Mouse (Mus musculus) embryo, embryonic 11.5 days (tissue): Measurements from ENCODE around the gene Jdp2.

Experiments used
- DNase-seq: peaks from one replicate; pipeline ENCODE4 v3.0.0-alpha.2; 2012; ENCODE audit warnings: low read depth, low spot score

Gene Jdp2

DNA sequence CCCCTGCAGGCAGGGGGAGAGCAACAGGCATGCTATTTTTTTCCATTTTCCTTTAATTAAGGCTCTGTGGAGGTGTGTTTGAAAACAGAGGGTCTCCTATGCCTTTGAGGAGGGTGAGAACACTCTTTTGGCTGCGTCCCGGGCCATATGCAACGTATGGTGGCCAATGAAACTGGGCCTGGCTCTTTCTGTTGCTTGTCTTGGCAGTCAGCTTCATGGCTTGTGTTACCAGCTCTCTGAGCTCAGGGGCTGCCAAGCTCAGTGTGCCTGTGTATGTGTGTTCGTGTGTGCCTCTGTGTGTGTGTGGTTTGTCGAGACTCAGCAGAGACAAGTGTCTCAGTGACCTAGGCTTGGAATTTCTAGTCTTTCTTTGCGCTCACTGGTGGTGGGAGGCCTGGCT, 2.7 kb downstream of the Jdp2 start:
- no peak for DNase-seq

GRCm38 (mm10) chr12:85602153-85602552, 3.3 kb downstream of the Jdp2 start:
- no peak for DNase-seq

- DNase-seq = no peak
These were observed 4.0 kb downstream of the Jdp2 start for GRCm38 (mm10) chr12:85602811-85603210.

GRCm38 (mm10) chr12:85603767-85604166, 4.9 kb downstream of the Jdp2 start:
- no peak for DNase-seq

- DNase-seq = no peak
These were observed 5.6 kb downstream of the Jdp2 start for GRCm38 (mm10) chr12:85604301-85604998.

- DNase-seq = no peak
These were observed 9.0 kb downstream of the Jdp2 start for GRCm38 (mm10) chr12:85607519-85608449.

- no peak for DNase-seq
These were observed 11.3 kb downstream of the Jdp2 start for GRCm38 (mm10) chr12:85610167-85610566.

GRCm38 (mm10) chr12:85614090-85614489, 15.3 kb downstream of the Jdp2 start:
- DNase-seq = no peak

DNA sequence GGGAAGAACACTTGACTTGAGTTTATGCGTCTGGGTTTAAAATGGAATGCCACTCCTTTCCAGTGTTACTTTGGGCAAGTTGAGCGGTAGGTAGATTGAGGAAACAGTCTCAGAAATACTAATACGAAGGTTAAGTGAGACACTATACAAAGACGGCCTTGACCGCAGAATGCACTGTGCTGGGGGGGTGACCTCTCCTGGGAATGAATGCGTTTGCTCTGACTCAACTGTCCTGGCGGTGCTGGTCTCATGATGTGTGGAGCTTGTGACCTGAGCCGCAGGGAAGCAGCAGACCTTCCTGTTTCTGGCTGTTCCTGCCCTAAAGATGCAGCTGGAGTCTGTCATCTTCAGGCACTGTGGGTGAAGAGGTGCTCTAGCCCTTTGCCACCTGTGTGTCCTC, 16.7 kb downstream of the Jdp2 start:
- DNase-seq = no peak

DNA sequence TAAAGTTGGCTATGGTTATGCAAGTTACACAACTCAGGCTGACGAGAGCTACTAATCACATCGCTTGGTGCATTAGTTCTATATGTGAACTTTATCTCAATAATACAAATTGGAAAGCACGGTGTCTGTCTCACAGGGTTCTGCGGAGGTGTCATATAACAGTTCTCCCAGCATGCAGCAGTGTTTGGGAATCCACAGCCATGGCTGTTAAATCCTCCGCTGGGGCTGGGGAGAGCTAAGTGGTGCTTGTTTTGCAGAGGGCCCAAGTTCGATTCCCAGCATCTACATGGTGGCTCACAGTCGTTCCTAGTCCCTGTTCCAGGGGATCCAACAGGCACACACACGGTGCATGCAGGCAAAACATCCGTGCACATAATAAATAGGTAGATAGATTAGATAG, 19.1 kb downstream of the Jdp2 start:
- no peak for DNase-seq

DNA sequence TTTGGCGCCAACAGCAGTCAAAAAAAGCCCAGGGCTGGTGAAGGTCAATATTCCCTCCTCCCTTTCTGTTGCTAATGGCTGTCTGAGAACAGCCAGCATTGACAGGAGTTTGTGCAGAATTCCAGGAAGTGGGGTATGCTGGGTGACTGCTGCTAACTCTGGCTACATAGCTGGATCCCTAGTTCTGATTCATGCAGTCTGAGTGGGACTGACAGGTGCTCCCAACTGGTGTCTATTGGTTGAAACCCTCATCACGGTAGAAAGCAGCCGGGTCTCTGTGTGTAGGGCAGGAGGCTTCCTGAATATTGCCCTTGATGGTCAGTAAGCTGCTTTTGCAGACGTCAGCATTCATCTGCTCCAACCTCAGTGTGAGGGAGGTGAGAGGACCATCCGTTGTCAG, 19.6 kb downstream of the Jdp2 start:
- no peak for DNase-seq

- no peak for DNase-seq
These were observed 20.6 kb downstream of the Jdp2 start for GRCm38 (mm10) chr12:85619283-85619897.

DNA sequence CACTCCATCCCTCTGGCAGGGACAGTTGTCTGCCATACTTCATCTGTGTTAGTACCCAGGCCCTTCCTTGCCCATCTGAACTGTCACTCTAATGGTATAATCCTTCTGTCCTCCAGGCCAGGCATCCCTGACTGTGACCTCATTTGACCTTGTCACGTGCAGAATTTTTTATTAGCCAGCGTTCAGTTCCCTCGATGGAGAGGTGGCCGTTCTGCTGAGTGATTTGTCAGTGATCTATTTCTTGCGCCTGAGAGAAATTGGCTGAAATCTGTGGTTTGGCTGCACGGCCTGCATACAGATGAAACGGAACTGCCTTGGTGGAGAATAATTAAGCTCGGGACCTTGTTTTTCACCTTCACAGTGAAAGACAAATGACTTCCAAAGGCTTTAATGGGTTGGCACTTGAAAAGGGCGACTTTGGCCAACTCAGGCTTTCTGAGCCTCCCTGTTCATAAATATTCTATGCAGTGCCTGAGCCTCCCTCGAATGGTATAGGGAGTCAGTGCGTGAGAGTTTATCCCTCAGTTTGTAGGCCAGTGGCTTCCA, 21.1 kb downstream of the Jdp2 start:
- DNase-seq = no peak

DNA sequence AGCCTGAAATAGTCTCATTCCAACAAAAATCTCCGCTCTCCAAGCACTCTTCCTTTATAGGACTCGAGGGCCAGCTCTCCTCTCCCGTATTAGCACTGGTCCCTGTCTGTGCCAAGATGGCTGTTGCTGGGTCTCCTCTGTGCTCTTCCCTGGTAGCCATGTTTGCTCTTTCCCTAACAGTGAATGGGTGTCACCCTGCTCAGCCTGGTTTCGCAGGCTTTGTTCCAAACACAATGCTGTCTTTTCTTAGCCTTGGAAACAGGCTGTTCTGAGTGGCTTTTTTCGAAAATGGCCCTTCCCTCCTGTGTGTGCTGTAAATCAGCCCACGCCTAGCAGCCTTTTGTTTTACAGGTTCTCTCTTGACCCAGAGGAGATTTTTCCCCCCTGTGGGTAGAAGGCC, 22.2 kb downstream of the Jdp2 start:
- no peak for DNase-seq

DNA sequence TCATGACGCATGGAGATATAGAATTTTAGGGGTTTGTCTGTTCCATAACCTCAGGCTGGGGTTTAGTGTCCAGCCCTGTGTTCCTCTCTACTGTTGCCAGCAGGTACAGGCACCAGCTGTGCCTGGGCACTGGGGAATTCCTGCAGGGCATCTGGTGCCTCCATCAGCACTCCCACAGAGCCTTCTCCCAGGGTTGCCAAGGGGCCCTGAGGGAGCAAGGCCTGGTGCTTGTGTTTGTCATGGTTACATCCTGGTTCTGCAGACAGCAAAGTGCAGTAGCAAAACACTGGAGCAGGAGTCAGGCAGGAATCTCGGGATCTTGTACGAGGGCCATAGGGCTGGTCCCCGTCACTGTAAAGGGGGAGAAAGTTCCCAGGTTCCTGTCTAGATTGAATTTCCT, 22.8 kb downstream of the Jdp2 start:
- DNase-seq = no peak

- no peak for DNase-seq
These were observed 24.9 kb downstream of the Jdp2 start for GRCm38 (mm10) chr12:85623711-85624110.

DNA sequence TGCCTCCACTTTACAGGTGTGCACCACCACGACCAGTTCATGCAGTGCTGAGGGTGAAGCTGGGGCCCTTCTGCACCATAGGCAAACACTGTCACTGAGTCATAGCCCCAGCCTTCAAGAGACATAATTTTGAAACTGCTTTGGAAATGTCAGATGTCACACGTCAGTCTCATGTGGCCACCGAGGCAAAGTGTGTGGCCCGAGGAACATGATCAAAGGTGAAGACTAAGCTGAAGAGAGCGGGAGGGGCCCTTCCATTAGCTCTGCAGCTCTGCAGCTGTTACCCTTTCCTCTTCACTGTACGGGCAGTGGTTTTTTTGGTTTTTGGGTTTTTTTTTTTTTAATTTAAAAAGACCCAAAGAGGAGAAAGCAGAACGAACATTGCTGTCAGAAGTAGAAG, 25.8 kb downstream of the Jdp2 start:
- DNase-seq = no peak

DNA sequence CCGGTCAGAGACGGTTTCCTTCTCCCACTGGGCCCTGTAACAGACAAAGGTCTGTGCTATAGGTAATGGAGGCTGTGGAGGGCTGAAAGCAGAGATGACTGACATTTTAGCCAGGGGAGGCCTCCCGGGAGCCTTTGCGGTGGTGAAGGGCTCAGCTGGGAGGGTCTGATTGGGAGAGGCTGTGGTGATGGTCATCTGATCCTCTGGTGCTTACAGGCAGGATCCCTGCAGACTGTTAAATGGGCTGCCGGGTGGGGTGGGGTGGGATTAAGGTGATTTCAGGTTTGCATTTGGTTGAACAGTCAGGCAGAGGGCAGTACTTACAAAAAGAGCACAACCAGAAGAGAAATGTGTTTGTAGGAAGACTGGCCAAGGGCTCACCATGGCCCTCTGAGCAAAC, 27.0 kb downstream of the Jdp2 start:
- DNase-seq = no peak

DNA sequence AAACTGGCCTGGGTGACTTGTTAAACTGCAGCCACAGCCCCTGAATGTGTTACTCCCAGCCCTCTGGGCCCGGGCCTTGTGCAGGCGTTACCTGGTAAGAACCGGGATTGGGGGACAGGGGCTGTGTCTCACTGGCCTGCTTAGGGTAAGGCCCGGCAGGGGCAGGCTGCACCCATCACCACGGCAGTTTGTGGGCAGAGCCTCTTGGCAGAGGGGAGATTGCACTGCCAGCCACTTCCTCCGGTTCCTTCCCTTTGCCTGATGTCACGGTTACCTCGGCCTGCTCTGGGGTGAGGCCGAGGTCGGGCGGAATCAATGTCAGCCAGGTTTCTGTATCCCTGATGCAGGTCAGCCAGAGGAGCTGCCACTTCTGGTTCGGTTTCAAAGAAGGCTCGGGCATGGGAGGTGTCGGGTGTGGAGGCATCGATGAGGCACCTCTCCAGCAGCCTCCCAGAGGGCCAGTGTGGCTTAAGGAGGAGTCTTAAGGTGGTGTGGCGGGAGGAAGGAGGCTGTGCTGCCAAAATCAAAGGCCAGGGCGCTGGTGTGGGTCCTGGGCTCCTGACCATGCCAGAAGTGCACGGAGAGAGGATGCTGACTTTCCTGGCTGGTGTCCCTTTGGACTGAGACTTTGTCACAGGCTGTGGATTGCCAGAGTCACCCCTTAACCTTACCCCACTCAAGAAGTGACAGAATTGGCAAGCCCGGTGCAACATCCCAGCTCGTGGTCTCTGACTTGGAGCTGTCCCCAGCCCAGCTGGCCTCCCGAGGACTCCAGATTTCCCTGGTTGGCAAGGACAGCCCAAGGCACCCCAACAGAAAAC, 31.0 kb downstream of the Jdp2 start:
- no peak for DNase-seq

GRCm38 (mm10) chr12:85631196-85631595, 32.4 kb downstream of the Jdp2 start:
- DNase-seq = no peak

- no peak for DNase-seq
These were observed 33.5 kb downstream of the Jdp2 start for GRCm38 (mm10) chr12:85632321-85632720.
